Mouse (Mus musculus) activated CD4-positive, CD25-positive, alpha-beta regulatory T cell, adult 4 months (primary cell): ENCODE results near the gene 9530003J23Rik. TPM values are rescaled to one million over a fixed set of nuclear protein-coding genes. Genes with fewer than 3 reads are reported as not detected.
"Not testable (repeated sequence)": the region's sequence is repeated elsewhere in the genome, so short reads cannot be mapped to it uniquely, and the experiment has no call there.

ENCODE experiments used
- ATAC-seq: one replicate; pipeline ENCODE4 v1.8.0; 2017
- polyA plus RNA-seq, 2 experiments: library from polyadenylated mRNA; unstranded; fragments of 100-300 nt; shearing (Covaris generic); gene quantifications; one replicate each; pipeline ENCODE4 v1.2.1; 2017

The 9530003J23Rik gene
- under 1 TPM in 1 of 2 experiments, not detected in 1; 0.38 TPM for polyA plus RNA-seq

DNA sequence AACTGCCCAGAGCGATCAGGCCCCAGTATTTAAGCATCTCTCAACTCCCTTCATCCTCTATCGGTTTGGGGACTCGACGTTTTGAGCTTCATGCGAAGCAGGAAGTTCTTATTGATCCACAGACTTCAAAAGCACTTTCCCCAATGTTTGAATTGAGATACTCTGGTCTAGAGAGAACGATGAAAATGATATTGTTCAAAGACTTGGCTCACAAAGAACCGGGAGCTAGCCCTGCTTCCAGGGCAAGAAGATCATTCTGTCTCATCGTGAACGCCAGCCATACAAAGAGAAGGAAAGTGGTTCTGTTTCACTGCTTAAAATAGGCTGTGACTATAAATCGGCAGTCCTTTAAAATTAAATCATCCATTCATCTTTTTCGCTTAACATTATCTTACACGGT is at the start of gene 9530003J23Rik:
TSS of gene 9530003J23Rik (minus strand) at position 101 of the 400 bp plus-strand sequence.
- ATAC-seq = no peak

DNA sequence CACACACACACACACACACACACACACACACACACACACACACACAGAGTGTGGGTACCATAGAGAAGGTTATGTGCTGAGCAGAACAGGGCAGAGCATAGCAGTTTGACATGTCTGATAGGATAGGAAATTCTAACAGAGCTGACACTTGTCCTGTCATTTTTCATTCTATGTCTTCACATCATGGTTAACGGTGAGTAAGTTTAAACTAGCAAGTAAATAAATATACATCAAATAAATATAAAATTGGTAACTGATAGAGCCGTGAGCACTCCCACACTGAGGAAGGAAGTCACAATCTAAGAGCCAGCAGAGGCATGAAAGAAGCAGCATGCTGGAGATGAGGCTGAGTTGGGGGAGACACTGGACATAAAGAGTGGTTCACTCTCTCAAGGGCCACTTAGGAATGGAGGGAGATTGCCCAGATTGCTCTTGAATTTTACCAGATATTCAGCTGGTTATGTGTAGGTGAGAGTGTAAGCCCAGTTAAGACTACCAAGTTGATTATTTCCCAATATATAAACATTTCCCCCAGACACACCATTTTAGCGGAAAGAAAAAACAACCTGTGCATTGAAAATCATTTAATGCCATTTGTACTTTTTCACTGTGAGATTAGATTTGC is 48.8 kb upstream of the 9530003J23Rik start:
- no peak for ATAC-seq

DNA sequence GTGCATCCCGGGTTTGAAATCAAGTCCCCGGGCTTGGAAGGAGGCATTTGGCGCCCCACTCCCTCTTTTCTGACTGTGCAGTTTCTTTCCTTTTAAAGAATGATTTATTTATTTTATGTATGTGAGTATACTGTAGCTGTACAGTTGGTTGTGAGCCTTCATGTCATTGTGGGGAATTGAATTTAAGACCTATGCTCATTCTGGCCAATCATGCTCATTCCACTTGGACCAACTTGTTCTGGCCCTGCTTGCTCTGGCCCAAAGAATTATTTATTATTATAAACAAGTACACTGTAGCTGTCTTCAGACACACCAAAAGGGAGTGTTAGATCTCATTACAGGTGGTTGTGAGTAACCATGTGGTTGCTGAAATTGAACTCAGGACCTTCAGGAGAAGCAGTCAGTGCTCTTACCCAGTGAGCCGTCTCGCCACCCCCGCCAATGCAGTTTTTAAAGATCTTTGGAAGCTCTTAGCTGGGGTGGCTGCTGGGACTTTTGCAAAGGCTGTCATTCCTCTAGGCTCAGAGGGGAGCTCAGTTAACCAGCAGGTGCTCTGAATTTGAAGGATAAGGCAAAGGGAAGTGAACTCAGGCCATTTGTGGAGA is 48.0 kb upstream of the 9530003J23Rik start:
- no peak for ATAC-seq

DNA sequence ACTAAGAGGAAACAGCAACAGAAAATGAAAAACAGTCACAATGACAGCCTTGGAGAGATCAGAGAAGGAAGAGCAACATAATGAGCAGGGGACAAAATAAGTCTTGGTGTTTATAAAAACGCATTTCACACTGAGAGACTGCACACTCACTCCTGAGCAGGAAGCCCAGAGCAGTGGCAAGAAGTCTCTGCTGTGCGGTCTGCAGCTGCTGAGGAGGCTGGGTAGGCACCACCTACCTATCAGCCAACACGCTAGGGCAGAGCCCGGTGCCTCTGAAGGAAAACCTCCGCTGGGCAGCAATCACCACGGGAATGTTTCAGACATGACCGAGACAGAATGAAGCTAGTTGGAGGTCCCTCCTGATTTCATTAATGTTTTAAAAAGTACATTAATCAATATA is 47.1 kb upstream of the 9530003J23Rik start:
- not testable (repeated sequence) for ATAC-seq

DNA sequence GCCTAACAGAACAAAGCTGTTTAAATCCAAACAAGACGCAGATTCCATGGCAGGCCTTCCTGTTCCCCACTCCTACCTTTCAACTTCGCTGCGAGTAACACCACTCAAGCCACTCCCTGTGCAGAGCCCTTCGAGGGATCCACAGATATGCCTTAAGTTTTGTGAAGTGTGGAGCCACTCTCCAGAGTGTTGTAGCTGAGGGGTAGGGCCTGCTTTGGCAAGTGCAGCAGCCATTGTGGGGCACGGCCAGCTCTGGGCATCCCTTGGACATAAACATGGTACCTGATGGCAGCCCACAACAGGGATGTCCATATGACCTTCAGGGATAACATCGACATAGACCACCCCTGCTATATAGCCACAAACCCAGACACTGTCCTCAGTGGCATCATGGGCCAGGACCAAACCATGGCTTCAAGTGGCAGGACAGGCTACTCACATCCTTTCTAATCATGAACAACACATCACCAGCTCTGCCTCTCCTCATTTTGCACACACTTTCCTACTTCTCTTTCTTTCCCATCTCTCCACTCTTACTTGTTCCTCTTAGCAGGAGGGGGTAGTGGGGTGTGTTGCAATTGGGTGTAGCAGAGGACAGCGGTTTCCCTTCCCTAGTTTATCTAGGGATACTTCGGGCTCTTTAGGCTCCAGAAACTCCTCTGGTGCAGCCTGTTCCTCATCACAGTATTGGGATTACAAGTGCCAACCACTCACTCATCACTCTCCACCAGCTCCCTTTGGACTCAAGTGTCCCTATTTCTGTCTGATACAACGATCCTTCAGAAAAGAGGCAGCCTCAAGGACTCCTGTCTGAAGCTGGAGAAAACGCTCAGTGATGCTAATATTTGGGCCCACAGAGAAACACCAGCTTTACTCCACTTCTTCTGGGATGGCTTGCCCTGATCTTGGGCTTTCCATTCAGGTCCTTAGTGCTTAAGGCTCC is 46.3 kb upstream of the 9530003J23Rik start:
- ATAC-seq = no peak

DNA sequence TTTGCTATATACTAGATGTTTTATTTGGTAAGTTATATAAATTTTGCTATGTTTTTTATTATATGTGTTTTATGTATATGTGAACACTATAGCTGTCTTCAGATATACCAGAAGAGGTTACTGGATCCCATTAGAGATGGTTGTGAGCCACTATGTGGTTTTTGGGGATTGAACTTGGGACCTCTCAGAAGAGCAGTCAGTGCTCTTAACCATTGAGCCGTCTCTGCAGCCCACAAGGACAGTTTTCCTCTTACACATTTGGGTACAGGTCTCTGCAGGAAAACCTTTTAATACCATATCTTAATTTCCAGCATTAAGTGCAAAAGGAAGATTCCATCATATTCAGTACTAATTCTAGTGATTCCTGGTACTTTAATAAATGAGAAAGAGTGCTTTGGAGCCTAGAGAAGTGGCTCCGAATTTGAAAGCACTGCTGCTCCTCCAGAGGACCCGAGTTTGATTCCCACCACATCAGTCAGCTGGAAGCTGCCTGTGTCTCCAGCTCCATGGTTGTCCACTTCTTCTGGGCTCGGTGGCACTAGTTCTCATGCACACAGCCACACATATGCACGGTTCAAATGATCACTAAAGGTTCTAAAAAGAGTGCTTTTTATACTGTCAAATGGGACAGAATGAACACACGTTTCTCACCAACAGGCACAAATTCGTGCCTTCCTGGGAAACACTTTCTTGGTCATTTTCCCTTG is 45.5 kb upstream of the 9530003J23Rik start:
- ATAC-seq = no peak

DNA sequence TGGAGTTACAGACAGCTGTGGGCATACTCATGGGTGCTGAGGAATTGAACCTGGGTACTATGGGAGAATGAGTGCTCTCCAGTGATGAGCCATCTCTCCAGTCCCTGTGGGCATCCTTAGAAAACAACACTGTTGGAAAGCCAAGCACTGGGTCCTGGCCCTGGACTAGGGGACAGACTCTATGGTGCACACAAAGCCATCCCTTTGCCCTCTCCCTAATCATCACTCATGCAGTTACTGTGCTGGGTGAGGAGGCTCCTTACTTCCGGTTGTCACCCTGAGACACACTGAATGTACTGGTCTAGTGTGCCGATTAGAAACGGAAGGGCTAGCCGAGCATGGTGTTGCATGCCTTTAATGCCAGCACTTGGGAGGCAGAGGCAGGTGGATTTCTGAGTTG is 44.7 kb upstream of the 9530003J23Rik start:
- not testable (repeated sequence) for ATAC-seq

DNA sequence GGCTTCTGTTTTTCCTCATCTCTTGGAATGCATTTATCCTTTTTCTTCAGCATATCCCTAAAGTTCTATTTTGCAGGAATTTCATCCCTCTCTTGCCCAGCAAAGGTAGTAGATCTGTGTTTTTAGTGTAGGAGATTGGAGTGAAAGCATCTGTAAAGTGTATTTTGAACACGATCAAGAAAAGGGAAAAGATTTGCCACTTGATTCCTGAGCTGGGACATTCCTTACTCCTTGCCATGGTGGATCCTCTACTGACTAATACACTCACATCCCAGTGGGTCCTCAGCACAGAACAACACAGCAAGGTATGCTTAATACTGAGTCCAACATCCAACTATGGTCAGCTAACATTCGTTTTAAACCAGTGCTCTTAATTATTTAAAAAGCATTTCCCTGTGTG is 44.0 kb upstream of the 9530003J23Rik start:
- ATAC-seq = no peak

DNA sequence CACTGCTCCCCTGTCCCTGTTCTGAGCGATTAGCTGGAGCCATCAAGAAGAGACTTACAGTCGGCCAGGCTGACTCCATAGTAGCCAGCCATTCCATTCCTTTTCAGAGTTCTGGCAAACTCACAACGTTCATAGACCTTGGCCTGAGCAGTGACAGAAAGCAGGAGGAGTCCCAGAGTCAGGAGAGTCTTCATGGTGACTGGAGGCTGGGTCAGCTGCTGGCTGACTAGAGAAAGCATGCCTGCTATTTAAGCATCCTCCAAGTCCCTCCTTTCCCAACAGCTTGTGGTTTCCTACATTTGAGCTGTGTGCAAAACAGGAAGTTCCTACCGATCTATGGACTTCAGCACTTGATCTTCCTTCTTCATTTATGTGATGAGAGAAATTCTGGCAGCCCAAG is 43.5 kb upstream of the 9530003J23Rik start, which contains the start of gene Lyz2:
TSS of gene Lyz2 (minus strand) at position 273 of the 400 bp plus-strand sequence.
- ATAC-seq = no peak

DNA sequence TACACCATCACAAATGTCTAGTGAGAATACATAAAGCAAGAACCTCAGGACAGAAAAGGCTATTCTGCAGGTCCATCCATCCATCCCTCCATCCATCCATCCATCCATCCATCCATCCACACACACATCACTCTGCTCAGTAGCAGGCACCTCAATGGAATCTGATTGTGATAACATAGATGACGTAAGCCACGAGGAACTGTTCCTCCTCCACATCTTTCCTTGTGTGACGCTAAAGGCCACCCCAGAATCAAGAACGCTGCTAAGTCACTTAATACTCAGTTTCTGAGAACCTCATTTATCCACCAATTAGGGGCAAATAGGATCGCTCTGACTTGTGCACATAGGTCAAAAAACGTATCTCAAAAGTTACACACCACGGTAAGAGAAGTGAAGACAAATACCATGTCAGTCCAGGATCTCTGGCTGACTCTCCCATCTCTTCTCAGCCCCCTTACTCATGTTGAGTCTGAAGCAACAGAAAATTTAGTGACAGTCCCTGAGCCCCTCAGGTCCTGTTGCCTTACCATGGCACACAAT is 42.9 kb upstream of the 9530003J23Rik start:
- ATAC-seq = no peak

DNA sequence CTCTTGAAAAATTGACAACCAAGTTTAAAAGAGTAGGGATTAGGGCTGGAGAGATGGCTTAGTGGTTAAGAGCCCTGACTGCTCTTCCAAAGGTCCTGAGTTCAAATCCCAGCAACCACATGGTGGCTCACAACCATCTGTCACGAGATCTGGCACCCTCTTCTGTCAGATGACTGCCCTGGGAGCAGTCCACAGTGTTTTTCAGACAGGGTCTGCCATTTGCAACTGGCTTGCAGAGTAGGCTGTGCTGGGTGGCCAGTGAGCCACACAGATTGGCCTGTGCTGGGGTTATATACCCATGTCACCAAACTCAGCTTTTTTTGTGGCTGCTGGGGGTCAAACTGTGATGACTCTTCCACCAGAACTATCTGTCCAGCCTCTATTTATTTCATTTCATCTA is 41.5 kb upstream of the 9530003J23Rik start:
- ATAC-seq = no peak

DNA sequence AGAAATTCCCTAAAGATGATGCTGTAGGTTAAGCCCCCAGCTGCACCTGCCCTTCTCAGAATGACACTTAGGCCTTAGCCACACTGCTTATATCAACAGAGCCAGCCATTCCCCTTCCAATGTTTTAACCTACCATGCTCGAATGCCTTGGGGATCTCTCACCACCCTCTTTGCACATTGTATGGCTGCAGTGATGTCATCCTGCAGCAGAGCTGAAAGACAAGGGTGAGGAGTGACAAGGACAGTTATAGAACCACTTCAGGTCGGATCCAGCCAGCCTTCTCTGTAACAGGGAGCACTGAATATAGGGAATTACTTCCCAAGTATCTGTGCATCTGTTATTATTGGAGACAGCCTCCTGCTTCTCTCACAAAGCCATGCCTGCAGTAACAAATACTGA is 40.0 kb upstream of the 9530003J23Rik start:
- not testable (repeated sequence) for ATAC-seq

DNA sequence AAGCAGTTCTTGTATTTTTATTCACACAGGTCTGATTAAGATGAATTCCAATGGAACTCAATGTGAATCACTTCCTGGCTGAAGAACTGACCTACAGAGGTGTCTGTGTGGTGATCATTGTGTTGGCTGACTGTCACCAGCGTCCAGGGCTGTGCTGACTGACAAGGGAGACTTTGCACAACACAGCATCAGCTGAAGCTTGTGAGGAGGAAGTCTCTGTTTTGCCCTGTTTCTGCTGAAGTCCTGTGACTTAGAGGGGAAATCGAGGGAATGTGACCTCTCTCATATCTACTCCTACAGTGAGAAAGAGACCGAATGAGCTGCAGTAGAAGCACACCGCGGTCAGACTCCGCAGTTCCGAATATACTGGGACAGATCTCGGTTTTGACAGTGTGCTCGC is 39.3 kb upstream of the 9530003J23Rik start:
- not testable (repeated sequence) for ATAC-seq

DNA sequence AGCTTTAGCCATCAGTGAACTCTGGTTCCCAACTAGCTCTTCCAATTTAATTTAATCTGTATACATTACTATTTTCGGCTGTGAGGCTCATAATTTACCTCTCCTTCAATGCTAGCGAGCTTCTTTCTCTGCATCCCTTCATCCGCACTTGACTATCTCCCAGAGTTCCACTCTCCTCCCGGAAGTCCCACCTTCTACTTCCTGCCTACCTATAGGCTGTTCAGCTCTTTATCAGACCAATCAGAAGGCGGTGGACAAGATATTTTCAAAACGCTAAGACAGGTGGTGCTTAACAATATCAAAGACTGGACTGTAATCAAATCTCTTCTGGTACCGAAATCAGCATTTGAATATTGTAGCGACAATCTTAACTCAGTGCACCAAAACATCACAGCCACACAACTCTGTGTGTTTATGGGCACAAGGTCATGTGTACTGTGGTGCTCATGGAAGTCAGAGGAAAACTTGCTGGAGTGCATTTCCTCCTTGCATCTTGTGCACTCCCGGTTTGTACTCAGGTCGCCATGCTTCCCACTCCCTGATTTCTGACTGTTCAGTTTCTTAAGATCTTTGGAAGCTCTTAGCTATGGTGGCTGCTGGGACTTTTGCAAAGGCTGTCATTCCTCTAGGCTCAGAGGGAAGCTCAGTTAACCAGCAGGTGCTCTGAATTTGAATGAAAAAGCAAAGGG is 37.3 kb upstream of the 9530003J23Rik start:
- ATAC-seq = no peak

DNA sequence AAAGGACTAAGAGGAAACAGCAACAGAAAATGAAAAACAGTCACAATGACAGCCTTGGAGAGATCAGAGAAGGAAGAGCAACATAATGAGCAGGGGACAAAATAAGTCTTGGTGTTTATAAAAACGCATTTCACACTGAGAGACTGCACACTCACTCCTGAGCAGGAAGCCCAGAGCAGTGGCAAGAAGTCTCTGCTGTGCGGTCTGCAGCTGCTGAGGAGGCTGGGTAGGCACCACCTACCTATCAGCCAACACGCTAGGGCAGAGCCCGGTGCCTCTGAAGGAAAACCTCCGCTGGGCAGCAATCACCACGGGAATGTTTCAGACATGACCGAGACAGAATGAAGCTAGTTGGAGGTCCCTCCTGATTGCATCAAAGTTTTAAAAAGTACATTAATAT is 36.1 kb upstream of the 9530003J23Rik start:
- not testable (repeated sequence) for ATAC-seq

DNA sequence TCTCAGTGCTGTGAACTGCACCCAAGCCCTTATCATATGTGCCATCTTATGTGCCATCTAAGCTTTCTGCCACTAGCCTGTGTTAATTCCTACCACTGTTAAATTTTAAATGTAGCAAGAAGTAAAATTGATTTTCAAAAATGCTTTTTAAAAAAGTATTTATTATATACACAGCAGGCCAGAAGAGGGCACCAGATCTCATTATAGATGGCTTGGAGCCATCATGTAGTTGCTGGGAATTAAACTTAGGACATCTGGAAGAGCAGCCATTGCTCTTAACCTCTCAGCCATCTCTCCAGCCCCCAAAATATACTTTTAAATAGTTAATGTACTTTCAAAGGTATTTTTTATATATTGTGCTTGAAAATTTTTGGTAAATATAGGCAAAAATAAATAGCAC is 33.5 kb upstream of the 9530003J23Rik start:
- no peak for ATAC-seq

DNA sequence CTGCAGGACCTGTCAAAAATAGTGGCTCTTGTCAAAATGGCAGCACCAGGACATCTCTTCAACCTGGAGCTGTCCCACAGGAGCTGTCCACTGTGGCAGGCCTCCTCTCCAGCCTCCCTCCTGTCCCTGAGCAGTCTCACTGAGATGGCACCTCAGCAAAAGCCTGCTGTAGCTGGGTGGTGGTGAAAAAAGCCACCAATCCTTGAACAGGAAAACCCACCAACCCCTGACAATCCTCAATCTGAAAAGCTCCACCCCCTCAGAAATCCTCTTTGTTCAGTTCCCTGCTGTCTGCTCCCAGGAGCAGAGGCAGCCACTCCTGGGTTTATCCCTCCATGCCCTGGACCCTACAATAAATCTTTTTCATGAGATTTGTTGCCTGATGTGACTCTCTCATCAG is 21.4 kb upstream of the 9530003J23Rik start:
- ATAC-seq = no peak

DNA sequence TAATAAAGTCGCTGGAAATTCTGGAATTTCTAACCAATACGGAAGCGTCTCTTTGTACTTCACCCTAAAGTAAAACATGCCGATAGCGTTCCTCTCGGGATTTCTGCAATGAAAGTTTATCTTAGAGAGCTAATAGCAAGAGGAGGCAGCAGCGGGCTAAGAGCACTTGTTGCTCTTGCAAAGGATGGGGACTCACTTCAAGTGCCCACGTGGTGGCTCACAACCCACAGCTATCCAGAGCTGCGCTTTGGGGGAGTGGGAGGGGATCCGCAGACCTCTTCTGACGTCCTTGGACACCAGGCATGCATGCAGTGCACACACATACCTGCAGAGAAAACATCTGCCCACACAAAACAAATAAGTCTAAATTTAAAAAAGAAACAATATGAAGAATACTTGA is 2.6 kb downstream of the 9530003J23Rik start:
- ATAC-seq = no peak

DNA sequence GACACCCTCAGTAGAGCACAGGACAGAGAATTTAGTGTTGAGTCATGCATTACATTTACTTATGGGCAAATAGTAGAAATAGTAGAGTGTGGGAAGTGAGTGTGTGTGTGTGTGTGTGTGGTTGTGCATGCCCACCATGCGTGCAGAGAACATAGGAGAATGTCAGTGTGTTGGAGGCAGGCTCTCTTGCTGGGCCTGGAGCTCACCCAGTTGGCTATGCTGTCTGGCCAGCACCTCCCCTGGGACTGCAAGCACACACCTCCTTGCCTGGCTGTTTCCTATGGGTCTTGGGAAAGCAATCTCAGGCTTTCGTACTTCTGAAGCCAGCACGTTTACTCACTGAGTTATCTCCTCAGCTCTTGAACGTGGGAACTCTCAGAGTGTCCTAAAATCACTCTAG is 3.7 kb downstream of the 9530003J23Rik start:
- no peak for ATAC-seq

DNA sequence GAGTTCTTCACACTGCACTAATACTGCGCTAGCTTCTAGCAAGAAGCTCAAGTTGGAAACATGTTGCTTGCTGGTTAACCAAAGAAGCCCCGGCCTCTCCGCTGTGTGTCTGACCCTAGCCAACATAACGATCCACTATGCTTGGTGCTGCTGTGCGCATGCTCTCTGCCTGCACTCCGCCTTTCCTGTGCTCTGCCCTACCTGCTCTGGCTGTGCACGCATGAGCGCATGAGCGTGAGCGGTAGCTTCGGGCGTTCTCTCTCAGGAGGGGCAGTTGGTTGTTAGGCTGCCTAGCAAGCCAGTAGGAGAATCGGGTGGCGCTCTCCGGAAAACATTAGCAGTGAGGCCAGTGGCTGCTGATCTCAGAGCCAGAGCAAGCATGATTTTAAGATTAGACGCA is 8.7 kb downstream of the 9530003J23Rik start:
- ATAC-seq = no peak

DNA sequence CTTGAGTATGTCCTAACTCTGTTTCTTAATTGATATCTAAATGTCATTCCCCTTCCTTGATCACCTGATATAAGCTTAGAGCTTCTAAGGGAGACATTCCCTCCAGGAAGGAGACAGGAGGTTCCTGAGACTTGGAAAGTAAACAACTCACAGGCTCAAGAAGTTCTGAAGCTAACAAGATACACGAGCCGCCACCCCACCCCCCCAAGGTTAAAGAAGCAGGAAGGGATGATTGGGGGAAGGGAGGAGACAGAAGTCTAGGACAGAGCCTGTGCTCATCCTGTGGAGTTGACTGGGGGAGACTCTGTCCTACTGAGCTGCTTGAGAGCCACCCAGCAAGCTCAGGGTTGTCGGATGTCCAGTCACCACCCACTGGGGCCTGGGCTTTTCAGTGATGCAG is 12.5 kb downstream of the 9530003J23Rik start:
- no peak for ATAC-seq

DNA sequence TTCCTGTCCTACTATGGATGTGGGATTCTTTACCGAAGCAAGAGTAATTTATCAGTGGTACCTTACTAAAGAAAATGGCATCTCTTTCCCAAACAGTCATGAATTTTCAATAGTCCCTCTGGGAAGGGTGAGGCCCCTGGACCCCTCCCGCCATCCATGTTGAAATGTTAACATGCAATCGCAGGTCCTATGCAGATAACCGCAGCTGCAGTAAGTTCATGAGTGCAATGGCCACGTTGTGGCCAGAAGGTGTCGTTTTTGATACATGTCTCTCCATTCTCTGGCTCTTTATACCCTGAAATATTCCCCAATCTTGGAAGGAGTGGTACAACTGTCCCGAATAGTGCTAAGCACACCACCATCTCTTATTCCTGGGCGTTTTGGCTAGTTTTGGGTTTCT is 13.4 kb downstream of the 9530003J23Rik start:
- no peak for ATAC-seq
